Mouse (Mus musculus) frontal cortex, adult 2 months (tissue): ENCODE data around the gene BC055324. TPM values are rescaled to one million over a fixed set of nuclear protein-coding genes. Genes with fewer than 3 reads are reported as not detected.
"Not testable (repeated sequence)": the region's sequence is repeated elsewhere in the genome, so short reads cannot be mapped to it uniquely, and the experiment has no call there.

Experiments used
- DNase-seq, 2 experiments: peaks; one replicate each; pipeline ENCODE4 v3.0.0; 2022; ENCODE audit warnings: low spot score in 1 of 2; ENCODE audit errors: extremely low spot score in 1 of 2
- polyA plus RNA-seq: library from polyadenylated mRNA; depleted of rRNA; stranded (reverse); fragments of >200 nt; gene quantifications from 2 replicates; pipeline ENCODE4 v1.2.3, GENCODE M21; 2012; rRNA removed

BC055324 gene
- 0.98 and 1.4 TPM in 2 replicates for polyA plus RNA-seq

DNA sequence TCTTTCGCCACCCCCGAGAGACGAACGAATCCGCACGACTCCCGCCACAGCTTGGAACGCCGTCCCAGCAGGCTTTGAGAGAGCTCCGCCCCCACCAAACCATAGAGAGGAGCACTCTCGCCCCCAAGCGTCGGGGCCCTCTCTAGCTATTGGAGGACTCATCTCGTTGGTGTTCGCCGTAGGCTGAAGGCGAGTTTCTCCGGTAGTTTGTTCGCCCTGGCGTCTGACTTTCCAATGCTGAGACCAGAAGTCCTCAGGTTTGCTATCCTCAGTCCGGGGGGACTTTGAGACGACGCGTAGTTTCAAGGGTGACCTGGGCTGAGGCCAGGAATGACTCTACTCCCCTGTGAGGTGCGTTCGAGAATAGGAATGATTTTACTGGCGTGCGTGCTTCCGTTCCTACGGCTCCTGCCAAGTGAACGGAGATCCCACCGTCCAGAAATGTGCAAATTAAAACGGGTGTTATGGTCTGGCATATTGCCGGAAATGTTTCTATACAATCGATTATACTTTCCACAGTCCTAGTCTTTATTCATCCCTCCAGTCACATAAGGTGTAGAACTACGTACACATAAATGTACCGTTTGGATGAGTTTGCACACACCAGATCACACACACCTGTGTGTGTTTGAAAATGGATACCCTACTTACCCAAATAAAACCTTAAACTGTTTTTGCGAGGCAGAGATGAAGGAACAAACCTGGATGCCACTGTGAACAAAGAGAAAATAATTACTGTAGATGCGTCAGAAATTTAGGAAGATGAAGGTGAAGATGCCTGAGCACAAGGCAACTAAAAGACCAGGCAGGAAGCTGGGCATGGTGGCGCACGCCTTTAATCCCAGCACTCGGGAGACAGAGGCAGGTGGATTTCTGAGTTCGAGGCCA is at the start of gene BC055324, which contains the start of gene Mettl18:
TSS of gene BC055324 (minus strand) at position 76 of the 888 bp plus-strand sequence.
TSS of gene Mettl18 (plus strand) at position 169 of the 888 bp plus-strand sequence.
- peak; percentile 77 to 93 for DNase-seq

DNA sequence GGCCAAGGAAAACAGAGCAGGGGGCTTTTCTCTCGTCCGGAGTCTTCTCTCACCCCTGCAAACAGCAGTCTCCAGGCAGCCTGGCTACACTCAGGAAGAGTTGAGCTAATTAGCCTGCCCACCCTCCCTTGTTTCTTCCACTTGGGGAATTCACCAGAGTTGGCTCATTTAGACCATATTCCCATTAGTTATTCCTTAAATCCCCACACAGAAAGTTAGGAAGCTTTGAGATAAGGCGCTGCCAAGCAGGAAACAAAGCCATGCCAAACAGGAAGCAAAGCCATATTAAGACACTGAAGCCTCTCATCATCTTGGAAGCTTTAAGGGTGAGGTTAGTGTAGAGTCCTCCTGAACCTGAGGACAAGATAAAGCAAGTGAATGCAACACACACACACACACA is 49.0 kb upstream of the BC055324 start:
- DNase-seq, result no peak

DNA sequence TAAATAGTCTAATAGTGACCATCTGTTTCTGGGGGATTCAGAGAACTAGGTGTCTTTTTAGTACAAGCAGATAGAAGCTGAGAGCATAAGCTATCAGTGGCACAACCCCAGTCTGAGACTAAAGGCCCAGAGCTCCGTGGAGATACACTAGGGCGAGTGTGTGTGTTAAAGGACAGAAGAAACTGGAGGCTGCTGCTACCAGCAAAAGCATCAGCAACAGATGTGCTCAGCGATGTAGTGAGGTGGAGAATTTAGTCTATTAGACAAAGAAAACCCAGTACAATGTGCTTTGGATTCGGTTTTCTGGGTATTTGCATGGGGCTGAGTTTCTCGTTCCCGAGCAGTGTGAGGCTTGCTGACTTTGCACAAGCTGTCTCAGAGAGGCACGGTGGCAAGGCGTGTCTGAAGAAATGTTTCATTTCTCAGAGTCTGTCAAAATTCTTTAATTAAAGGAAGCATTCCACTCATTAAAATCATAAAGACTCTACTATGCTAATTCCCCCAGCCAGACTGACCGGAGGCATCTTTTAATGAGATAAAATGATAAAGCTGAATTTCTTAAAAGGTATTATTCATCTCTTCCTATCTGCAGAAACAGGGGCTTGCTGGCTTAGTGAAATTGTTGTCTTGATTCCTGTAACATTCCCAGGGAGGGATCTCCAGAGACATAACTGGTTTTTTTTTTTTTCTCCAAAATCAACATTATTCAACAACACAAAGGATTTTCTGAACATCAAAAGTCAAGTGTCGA is 46.0 kb upstream of the BC055324 start:
- DNase-seq, result no peak

DNA sequence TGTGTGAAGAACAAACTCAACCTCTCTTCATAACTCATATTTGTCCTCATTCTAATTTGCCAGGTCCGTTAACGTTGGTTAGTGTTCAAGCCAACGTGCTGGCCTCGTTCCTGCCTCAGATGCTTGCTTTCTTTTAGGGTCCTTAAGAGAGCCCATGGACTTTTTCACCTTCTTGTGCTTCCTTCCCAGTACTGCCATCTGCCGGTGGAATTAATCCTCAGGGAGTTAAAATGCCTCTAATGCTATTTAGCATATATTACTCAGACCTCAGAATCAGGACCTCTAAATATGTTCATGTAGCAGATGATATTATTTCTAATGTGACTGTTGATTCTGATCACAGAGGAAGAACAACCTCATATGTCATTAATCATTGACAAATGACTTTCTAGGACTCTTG is 32.8 kb upstream of the BC055324 start:
- peak in 1 of 2 experiments; percentile 27 for DNase-seq

DNA sequence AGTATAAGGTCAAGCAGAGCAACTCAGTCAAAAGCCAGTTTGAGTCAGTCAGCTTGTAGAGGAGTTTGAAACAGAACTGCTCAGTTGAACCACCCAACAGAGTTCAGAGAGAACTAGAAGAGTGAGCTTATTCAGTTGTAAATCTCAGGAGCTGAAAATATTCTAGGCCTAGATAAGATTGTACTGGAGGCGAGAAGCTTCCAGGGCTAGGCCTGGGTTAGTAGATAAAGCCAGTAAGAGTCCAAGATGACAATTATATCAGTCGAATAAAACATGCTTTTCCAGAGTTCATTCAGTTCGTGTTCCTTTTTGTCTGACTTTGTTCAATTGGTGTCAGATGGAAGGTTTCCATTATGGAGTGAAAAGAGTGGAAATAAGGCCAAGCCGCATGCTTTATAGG is 31.1 kb upstream of the BC055324 start:
- no peak for DNase-seq

DNA sequence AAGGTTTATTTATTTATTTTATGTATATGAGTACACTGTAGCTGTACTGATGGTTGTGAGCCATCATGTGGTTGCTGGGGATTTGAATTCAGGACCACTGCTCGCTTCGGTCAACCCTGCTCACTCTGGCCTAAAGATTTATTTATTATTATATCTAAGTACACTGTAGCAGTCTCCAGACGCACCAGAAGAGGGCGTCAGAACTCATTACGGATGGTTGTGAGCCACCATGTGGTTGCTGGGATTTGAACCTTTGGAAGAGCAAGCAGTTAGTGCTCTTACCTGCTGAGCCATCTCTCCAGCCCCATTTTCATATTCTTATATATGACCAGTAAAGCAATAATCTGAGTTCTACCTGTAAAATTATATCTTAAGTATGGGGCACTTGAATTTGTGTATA is 27.5 kb upstream of the BC055324 start:
- DNase-seq, result not testable (repeated sequence)

DNA sequence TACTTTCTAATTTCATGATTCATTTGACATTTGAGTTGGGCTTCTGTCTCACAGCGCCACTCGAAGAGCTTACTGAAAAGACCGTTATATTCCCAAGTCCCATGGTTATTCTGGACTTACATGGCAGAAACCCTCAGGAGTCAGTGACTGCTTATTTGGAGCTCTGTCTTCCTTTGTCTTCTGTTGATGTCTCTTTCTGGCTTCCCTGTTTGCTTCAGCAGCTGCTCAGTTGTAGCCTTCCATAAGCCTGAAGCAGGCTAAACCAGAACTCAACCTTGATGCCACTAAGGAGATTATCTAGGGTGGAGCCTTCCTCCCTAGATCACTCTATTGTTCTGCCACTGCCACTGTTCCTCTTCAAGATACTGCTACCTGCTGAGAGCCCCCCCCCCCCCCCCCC is 26.1 kb upstream of the BC055324 start:
- not testable (repeated sequence) for DNase-seq

DNA sequence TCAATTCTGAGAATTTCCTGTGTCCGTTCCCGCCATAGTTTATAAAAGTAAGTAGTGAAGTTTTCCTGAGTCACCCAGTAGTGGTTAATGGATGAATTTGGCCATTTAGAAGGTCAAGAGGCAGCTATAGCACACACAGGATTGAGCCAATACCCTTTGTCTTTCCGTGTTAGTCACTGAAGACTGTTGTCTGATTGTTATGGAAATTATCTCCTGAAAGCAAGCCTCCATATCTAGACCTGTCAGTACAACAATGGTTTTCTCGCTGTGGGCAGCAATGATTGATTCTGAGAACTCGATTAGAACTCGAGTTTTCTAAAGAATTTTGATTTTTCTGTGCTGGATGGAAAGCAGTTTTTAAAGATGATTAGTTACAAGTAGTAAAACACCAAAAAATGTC is 25.2 kb upstream of the BC055324 start:
- no peak for DNase-seq

DNA sequence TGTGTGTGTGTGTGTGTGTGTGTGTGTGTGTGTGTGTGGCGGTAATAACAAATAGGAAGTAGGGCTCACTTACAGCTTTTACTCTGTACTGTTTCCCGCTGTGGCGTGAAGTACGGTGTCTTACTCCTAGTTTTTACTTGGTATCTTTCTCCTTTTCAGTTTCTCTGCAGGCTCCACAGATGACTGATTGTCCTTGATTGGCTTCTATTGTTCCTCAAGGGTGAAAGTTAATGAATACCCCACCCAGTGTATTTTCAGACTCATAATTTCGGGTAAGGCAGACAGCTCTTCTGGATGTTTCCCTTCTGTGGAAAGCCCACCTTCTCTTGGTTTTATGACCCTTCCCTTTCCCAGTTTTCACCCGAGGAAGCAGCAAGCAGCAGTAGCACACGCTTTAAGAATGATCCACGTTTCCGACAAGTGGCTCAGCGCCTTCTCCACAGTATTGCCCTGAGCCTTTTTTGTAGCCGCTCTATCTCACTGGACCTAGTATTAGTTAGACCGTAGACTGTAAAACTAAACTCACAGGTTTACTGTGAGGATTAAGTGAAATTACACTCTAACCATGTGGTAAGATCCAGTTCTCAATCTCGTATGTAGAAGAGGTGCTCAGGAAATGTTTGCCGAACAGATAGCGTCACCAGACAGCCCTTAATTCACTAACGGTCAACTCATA is 23.8 kb upstream of the BC055324 start:
- DNase-seq, result no peak

DNA sequence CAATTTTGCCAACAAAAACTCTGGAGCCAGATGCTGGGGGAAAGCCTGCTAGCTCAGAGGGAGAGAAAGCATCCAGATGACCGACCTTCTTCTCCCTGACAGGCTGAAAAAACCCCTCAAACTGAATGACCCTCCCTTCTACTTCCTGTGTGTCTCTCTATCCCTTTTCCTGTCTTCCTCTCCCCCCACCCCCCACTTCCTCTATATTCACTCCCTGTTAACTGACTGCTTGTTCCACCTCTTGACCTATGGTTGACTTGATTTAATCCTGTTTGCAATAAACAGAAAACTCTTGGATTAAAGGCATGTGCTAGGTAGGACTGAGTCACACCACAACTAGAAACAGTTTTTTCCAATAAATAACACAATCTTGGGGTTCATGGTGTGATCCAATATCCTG is 20.0 kb upstream of the BC055324 start:
- no peak for DNase-seq

DNA sequence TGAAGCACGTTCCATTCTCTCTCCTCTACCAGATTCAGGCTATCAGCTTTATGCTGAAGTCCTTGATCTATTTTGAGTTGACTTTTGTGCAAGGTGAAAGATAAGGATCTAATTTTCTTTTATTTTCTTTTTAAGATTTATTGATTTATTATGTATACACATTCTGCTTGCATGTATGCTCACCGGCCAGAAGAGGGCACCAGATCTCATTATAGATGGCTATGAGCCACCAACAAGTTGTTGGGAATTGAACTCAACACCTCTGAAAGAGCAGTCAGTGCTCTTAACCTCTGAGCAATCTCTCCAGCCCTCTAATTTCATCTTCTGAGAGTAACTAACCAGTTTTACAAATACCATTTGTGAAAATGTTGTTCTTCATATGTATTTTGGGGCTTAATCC is 14.6 kb upstream of the BC055324 start:
- DNase-seq, result peak in 1 of 2 experiments; percentile 23

DNA sequence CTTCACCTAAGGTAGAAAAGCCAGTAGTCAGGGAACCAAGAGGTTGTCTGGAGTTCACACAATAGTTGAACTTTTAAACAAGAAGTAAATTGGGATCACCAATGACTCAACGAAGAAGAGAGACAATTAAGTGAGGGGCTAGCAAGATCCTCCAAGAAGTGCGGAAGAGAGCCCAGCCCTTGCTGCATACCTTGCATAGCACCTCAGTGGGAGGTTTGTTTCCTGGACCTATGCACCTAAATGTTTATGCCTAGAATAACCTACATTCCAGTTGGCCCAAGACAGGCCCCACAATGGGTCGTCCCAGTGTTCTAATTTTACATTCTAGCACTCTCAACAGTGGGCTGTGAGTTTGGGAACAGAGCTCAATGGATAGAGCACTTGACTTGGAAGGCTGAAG is 9.7 kb upstream of the BC055324 start:
- DNase-seq, result no peak

DNA sequence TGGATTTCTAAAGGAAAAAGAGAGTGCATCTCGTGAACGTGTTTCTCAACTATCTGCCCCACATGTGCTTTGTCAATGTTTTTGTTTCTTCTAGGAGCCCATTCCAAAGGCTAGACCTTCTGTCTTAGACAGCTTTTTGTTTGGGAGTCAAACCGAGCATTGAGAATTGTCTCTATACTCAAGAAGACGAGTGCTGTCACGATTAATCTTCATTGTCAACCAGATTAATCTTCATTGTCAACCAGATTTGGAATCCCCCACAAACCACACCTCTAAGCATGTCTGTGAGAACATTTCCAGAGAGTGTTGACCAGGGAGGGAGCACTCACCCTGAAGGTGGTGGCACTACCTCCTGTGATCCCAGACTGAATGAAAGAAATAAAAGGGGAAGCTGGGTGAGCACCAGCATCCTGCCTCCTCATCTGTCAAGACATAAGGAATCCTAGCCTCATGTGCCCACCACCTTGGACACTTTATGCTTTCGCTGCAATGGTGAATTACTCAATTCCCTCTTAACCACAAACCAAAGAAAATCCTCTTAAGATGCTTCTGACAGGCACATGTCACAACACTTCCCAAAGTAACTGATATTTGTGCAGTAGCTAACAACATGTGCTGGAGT is 7.3 kb upstream of the BC055324 start:
- no peak for DNase-seq

DNA sequence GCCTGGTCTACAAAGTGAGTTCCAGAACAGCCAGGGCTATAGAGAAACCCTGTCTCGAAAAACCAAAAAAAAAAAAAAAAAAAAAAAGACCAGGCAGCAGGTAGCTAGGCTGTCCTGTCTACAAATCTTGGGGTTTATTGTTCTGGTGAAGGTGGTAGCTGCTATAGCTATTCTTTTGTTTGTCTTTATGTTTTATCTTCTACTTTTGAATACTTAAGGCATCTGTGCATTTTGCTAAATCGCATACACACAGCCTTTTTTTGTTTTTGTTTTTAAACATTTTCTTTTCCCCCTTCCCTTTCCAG is 965 bp upstream of the BC055324 start:
- no peak for DNase-seq

DNA sequence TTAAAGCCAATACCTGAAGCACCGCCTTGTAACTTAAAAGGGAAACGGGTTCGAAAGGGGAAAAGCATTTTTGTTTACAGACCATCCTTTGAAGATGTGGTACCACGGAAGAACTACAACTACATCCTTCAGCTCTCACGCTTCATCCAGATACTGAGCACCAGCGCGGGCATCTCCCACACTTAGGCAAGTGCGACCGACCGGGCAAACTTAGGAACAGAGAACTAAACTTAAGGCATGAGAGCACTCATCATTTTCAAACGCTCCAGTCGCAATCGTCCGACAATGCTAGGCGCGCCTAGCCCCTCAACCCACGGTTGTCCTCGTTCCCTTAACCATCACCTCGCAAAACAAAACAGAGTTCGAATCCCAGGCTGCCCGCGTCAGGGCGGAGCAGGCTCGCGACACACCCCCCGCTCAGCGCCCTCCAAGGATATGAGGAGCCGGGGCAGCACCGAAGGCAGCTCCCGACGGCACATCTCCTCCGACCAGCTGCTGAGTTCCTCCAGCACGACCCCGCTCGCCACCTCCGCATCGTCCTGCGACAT is 349 bp downstream of the BC055324 start:
- no peak for DNase-seq

DNA sequence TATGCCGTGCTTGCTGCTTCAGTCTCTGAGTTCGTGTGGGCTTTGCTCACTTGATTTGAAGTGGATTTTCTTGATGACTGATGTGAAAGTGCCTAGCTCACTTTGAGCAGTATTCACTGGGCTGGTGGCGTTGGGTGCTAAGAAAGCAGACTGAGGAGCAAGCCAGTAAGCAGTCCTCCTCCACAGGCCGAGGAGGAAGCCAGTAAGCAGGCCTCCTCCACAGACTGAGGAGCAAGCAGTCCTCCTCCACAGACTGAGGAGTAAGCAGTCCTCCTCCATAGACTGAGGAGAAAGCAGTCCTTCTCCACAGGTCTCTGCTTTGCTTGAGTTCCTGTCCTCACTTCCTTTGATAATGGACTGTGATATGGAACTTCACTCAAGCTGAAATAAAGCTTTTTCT is 2.2 kb downstream of the BC055324 start:
- no peak for DNase-seq

DNA sequence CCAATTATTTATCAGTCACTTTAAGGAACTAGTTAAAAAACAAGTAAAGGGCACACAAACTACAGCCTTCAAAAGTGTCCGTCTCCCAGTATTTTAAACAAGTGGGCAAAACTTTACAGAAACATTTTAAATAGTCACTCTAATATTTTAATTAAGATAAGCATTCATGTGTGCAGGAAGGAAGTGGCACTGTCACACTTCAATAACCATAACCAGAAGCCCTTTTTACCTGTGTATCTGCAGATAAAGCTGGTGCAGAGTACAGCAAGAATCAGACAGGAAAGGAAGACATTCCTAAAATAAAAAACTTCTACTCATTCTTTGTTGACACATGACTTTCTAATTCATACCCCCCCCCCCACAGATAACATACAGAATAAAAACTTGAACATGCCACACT is 18.1 kb downstream of the BC055324 start:
- DNase-seq, result no peak

DNA sequence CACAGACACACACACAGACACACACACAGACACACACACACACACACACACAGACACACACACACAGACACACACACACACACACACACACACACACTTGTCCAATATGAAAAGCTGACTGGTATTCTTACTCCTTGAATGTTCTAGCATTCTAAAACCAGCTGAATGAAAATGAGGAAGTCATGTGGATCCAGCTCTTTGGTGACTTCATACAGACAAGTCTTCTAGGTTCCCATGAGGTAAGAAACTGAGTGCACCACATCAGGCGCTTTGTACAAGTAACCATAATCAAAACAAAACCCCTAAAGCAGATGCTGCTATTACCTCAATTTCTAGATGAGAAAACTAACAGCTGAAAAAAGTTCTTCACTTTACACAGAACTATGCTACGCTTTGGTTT is 19.5 kb downstream of the BC055324 start:
- no peak for DNase-seq

DNA sequence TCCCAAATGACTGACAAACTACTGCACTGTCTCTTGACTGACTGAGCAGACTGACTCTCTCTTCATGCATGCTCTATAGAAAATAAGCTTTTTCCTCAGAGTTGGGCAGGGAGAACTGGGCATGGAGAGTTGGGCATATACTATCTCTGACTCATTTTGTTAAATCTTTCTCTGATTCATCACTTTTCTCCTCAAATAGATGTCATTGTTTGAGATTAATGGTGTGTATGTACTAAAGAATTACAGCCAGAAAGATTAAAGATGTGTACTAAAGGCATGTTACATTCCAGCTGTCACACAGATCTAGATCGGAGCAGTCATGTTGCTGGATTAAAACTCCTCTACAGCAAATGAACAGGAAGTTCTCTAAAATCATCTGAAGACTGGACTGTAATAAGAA is 20.1 kb downstream of the BC055324 start:
- no peak for DNase-seq

DNA sequence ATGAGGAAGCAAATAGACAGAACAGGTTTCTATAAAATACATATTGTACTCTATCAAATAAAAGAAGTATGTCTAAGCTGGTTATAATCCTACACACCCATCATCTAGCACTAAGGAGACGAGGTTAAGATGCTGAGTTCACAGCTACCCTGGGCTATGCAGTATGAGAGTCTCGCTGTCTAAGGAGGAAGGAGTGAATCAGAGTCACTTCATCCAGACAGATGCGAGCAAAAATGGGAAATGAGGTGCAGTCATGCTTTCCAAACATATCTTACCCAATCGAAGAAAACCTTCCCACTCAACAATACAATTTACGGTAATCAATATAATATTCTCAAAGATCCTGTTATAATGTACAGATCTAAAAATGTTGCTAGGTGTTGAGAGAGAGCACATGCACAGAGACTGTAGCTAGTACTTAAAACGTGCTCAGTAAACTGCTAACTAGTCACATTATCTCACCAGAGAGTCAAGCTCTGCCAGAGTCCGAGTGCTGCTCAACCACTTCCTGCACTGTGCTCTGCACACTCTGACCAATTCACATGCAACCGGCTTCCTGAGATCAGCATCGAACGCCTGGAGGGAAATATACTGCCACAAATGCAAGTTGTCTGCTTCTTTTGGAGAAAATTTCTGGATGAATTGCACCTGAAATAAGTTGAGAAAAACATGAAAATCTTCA is 30.4 kb downstream of the BC055324 start:
- DNase-seq, result no peak
